Mouse (Mus musculus) lung, embryonic 16.5 days (tissue): ENCODE results near the gene Ctc1. TPM values are rescaled to one million over a fixed set of nuclear protein-coding genes. Genes with fewer than 3 reads are reported as not detected.

Experiments
- ATAC-seq: fragments of 200-750 bp; cut with Nextera tagmentation; 2 replicates; pipeline ENCODE4 v1.8.0; 2017; ENCODE audit warnings: low read depth, mild to moderate bottlenecking, moderate library complexity
- H3K27ac ChIP-seq: fragments of 300-500 bp; sonication (generic); 2 replicates; pipeline ENCODE4 v1.5.1; 2014; ENCODE audit warnings: mild to moderate bottlenecking, control low read depth, low read length
- H3K27me3 ChIP-seq: fragments of 300-500 bp; sonication (generic); 2 replicates; pipeline ENCODE4 v1.6.1; 2014; ENCODE audit warnings: low read depth, low read length, mixed read lengths; ENCODE audit not compliant: control insufficient read depth, insufficient read depth
- H3K36me3 ChIP-seq: fragments of 300-500 bp; sonication (generic); 2 replicates; pipeline ENCODE4 v1.6.1; 2014; ENCODE audit warnings: low read length; ENCODE audit not compliant: control insufficient read depth, insufficient read depth
- H3K4me1 ChIP-seq: fragments of 300-500 bp; sonication (generic); replicated peaks from 2 replicates; pipeline ENCODE4 v1.6.1; 2014; ENCODE audit warnings: low read length, mixed read lengths; ENCODE audit not compliant: control insufficient read depth, insufficient read depth
- H3K4me2 ChIP-seq: fragments of 300-500 bp; sonication (generic); 2 replicates; pipeline ENCODE4 v1.6.1; 2014; ENCODE audit warnings: low read depth, low read length, control low read depth
- H3K4me3 ChIP-seq: fragments of 300-500 bp; sonication (generic); 2 replicates; pipeline ENCODE4 v1.5.1; 2014; ENCODE audit warnings: mild to moderate bottlenecking, low read length, control low read depth
- H3K9ac ChIP-seq: fragments of 300-500 bp; sonication (generic); 2 replicates; pipeline ENCODE4 v1.6.1; 2014; ENCODE audit warnings: low read length, control low read depth
- H3K9me3 ChIP-seq: fragments of 300-500 bp; sonication (generic); 2 replicates; pipeline ENCODE4 v1.6.1; 2016; ENCODE audit warnings: low read length; ENCODE audit not compliant: control insufficient read depth
- WGBS: fragments of 180-500 bp; shearing (Covaris S2); extraction: QIAGEN DNeasy Blood & Tissue Kit; methylation state at CpG from one replicate; pipeline ENCODE4 v1.1.7; 2014; 5-methylcytosine and 5-hydroxymethylcytosine counted together
- polyA plus RNA-seq: library from polyadenylated mRNA; unstranded; fragments of >200 nt; fragmentation: Nextera tagmentation; extraction: Ambion mirVana; gene quantifications from 2 replicates; pipeline ENCODE4 v1.2.1, GENCODE M21; 2015

Ctc1 gene
- polyA plus RNA-seq, 1 experiment from 2014 or later, result 53.3 TPM

GRCm38 (mm10) chr11:68975601-68976000, 40.1 kb upstream of the Ctc1 start:
- Histone ChIP-seq H3K4me3 (no peak overlapping the region), H3K36me3 (no peaks in the 10 kb centered on the region), H3K4me2 (no peak overlapping the region), H3K4me1 (peaks cover 12% of the 10 kb centered on the region), H3K9me3 (no peaks in the 10 kb centered on the region), H3K27me3 (no peaks in the 10 kb centered on the region), H3K27ac (no peak overlapping the region), H3K9ac (no peak overlapping the region)
- no peak for ATAC-seq
- 93% methylated on average over 1 of the region's 1 CpGs for whole genome bisulfite sequencing

GRCm38 (mm10) chr11:68979320-68979733, 36.4 kb upstream of the Ctc1 start:
- H3K4me1 ChIP-seq, result peaks cover 4% of the 10 kb centered on the region; the same call in 1 of the 2 replicates
- no peaks in the 10 kb centered on the region for H3K9me3 ChIP-seq
- ATAC-seq, result no peak
- H3K36me3 ChIP-seq, result no peaks in the 10 kb centered on the region
- H3K4me2 ChIP-seq, result no peak overlapping the region
- H3K27me3 ChIP-seq, result no peaks in the 10 kb centered on the region
- H3K27ac ChIP-seq, result no peak overlapping the region; the same call in 1 of the 2 replicates
- H3K9ac ChIP-seq, result no peak overlapping the region
- no peak overlapping the region for H3K4me3 ChIP-seq
- WGBS, result 32% methylated on average over 5 of the region's 5 CpGs

DNA sequence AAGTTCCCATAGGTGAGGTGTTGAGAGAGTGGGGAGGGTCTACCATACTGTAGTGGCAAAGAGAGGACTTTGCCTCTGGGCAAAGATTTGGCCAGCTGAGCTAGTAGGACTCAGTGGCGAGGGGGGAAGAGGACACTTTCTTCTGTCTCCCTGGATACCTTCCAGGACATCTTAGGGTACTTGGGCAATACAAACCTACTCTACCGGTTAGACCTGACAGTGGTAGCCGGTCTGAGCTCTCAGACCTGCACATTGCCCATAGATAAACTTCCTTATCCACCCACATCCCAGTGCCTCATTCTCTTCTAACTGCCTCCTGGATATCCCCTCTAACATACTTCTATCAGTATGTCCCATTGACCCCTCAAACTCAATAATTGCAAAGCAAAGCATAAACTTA, 34.8 kb upstream of the Ctc1 start:
- 34% methylated on average over 3 of the region's 3 CpGs for WGBS

DNA sequence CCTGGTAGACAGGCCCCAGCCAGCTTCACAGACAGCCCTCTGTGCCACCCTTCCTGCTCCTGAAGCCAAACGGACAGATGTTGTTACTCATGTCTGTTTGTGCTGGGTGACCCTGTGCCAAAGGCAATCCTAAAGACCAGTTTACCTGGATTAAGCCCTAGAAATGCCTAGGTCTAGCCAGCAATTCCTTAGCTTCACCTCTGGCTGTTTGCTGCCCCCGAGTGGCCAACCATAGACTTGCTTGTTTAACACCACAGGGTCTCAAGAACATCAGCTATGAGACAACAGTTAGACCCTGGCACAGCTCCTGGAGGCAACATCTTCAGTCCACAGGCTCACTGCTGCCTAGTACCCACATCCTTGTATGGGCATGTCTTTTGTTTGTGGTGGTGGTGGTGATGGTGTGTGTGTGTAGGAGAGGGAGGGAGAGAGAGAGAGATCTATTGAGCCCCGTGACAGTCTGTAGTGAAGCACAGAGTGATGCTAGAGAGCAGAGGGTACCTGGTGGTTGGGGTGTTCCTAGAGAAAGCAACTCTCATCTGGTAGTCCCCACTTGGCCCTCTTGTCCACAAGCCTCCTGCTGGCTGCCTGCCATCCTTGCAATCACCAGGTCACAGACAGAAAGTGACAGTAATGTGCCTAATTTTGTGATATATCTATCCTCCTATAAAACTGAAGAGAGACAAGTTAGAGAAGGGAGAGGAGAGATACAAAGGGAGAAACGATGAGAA, 32.9 kb upstream of the Ctc1 start:
- Histone ChIP-seq H3K9ac (no peak overlapping the region), H3K27me3 (no peaks in the 10 kb centered on the region)
- WGBS, result 25% methylated on average over 4 of the region's 4 CpGs

More for the DNA sequence above, 34.8 kb upstream of the Ctc1 start:
- no peak for ATAC-seq
- Histone ChIP-seq H3K36me3 (no peaks in the 10 kb centered on the region), H3K4me1 (peaks cover 4% of the 10 kb centered on the region; the same call in 1 of the 2 replicates), H3K27ac (no peak overlapping the region), H3K4me2 (no peak overlapping the region), H3K27me3 (no peaks in the 10 kb centered on the region), H3K4me3 (no peak overlapping the region), H3K9ac (0 out of 2 replicates have a peak overlapping the region, but pooled peaks have one; percentile 13), H3K9me3 (no peaks in the 10 kb centered on the region)

DNA sequence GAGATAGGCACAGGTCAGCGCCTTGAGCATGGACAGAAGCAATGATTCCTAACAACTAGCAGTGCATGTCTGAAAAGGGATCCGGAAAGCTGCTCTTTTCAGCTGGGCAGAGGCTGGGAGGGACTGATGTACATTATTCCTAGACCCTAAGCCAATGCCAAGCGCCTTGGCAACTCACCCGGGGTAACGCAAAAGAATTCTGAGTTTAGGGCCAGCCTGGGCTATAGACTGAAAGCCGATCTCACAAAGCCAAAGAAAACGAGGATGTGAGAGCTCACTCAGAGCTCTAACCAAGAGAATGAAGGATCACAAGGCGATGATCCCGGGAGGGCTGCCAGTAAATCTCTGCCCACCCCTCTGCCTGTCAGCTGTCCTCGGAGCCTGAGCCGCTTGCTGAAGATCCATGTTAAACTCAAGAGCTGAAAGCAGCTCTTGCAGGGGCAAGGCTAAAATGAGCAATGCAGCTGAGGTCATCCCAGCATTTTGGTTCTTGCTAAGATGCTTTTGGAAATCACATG, 28.3 kb upstream of the Ctc1 start:
- Histone ChIP-seq H3K36me3 (peaks cover 24% of the 10 kb centered on the region), H3K4me2 (no peak overlapping the region), H3K27ac (no peak overlapping the region), H3K9me3 (no peaks in the 10 kb centered on the region), H3K9ac (no peak overlapping the region), H3K27me3 (no peaks in the 10 kb centered on the region), H3K4me1 (no peaks in the 10 kb centered on the region), H3K4me3 (no peak overlapping the region)
- WGBS, result 90% methylated on average over 11 of the region's 11 CpGs
- ATAC-seq, result no peak

More for the DNA sequence above, 32.9 kb upstream of the Ctc1 start:
- Histone ChIP-seq H3K4me3 (no peak overlapping the region), H3K4me2 (no peak overlapping the region), H3K4me1 (peaks cover 4% of the 10 kb centered on the region; the same call in 1 of the 2 replicates), H3K9me3 (no peaks in the 10 kb centered on the region), H3K36me3 (peaks cover 4% of the 10 kb centered on the region; the same call in 1 of the 2 replicates), H3K27ac (no peak overlapping the region)
- ATAC-seq, result peak; percentile 54; the same call in 1 of the 2 replicates

DNA sequence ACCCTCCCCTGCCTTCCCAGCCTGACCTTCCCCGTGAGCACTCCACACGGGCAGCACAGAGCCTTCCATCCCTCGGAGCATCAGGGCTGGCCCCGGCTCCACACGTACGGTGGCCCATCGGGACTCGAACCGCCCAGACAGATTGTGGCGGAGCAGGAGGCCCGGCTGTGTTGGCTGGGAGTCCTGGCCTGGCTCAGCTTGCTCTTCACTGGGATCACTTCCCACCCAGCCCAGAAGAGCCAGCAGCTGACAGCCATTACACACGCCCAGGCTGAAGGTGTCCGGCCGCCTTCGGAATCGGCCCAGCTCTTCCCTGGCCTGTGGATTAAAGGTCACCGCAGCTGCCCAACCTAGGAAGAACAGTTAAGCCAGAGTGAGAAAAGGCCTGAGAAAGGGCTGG, 27.4 kb upstream of the Ctc1 start:
- H3K27me3 ChIP-seq, result no peaks in the 10 kb centered on the region
- H3K4me2 ChIP-seq, result no peak overlapping the region
- ATAC-seq, result 0 out of 2 replicates have a peak, but pooled peaks have one; percentile 26
- peaks cover 26% of the 10 kb centered on the region for H3K36me3 ChIP-seq
- H3K4me1 ChIP-seq, result no peaks in the 10 kb centered on the region
- WGBS, result 79% methylated on average over 17 of the region's 17 CpGs
- no peak overlapping the region for H3K27ac ChIP-seq
- no peaks in the 10 kb centered on the region for H3K9me3 ChIP-seq
- H3K9ac ChIP-seq, result no peak overlapping the region
- no peak overlapping the region for H3K4me3 ChIP-seq

DNA sequence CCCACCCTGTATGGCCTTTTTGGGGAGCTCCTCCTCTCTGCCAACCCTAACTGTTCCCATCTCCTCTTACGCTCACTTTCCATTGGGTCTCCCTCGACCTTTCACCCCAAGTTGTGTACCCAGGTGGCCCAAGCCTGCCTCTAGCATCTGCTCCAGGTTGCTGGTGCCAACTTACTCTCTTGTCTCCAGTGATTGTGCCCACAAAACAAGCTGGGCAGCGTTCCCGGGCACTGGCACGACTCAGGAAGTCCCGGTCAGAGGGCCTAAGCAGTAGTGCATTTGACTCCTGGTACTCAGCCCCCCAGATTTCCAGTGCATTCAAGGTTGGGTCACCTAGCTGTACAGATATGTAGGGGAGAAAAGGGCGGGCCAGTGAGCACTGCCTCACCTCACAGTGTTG, 22.6 kb upstream of the Ctc1 start:
- no peaks in the 10 kb centered on the region for H3K9me3 ChIP-seq
- no peak overlapping the region for H3K4me2 ChIP-seq
- H3K4me3 ChIP-seq, result no peak overlapping the region
- no peaks in the 10 kb centered on the region for H3K27me3 ChIP-seq
- H3K4me1 ChIP-seq, result no peaks in the 10 kb centered on the region
- no peak for ATAC-seq
- 81% methylated on average over 7 of the region's 7 CpGs for WGBS
- H3K36me3 ChIP-seq, result peaks cover 32% of the 10 kb centered on the region
- no peak overlapping the region for H3K9ac ChIP-seq
- no peak overlapping the region for H3K27ac ChIP-seq

- H3K4me2 ChIP-seq, result no peak overlapping the region
- ATAC-seq, result no peak
- H3K27ac ChIP-seq, result no peak overlapping the region
- H3K9ac ChIP-seq, result no peak overlapping the region
- H3K4me3 ChIP-seq, result no peak overlapping the region
- H3K36me3 ChIP-seq, result peaks cover 34% of the 10 kb centered on the region
- no peaks in the 10 kb centered on the region for H3K9me3 ChIP-seq
- H3K27me3 ChIP-seq, result no peaks in the 10 kb centered on the region
- 96% methylated on average over 3 of the region's 3 CpGs for WGBS
- H3K4me1 ChIP-seq, result no peaks in the 10 kb centered on the region
These were observed 21.3 kb upstream of the Ctc1 start for GRCm38 (mm10) chr11:68994377-68994776.

DNA sequence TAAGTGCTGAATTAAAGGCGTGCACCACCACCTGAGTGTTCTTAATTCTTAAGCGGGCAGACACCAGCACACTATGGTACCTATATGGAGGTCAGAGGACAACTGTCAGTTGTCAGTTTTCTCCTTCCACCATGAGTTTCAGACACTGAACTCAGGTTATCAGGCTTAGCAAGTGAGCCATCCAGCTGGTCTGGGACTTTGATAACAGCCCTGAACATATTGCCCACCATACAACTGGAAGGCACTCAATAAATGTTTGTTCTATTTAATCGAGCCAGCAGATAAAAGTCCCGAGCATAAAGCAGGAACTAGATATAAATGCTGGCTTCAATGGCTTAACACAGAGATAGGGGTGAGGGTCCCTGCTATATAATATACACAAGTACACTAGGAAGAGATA, 18.6 kb upstream of the Ctc1 start:
- no peak overlapping the region for H3K27ac ChIP-seq
- ATAC-seq, result no peak
- no peaks in the 10 kb centered on the region for H3K27me3 ChIP-seq
- H3K4me1 ChIP-seq, result no peaks in the 10 kb centered on the region
- peaks cover 45% of the 10 kb centered on the region for H3K36me3 ChIP-seq
- no peaks in the 10 kb centered on the region for H3K9me3 ChIP-seq
- H3K4me3 ChIP-seq, result no peak overlapping the region
- H3K4me2 ChIP-seq, result no peak overlapping the region
- H3K9ac ChIP-seq, result no peak overlapping the region
- WGBS, result 87% methylated on average over 4 of the region's 4 CpGs
